Mouse (Mus musculus): ENCODE data around the gene Zfp870.
"Not testable (repeated sequence)": the region's sequence is repeated elsewhere in the genome, so short reads cannot be mapped to it uniquely, and the experiment has no call there.

Gene Zfp870

DNA sequence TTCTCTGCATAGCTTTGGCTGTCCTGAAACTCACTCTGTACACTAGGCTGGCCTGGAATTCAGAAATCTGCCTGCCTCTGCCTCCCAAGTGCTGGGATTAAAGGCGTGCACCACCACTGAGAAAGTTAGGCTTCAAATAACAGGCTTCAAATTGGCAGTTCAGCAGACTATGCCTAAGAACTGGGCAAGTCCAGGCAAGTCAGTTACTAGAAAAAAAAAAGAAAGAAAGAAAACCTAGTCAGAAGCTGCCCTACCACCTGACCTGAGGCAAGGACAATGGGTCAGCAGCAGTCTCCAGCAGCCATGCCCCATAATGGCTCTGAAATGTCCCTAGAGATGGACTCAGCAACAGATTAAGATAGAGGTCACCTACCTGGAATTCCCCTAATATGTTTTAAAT is 20.0 kb downstream of the Zfp870 start:
- no peak for DNase-seq (ENCODE audit: low read depth, low spot score)

DNA sequence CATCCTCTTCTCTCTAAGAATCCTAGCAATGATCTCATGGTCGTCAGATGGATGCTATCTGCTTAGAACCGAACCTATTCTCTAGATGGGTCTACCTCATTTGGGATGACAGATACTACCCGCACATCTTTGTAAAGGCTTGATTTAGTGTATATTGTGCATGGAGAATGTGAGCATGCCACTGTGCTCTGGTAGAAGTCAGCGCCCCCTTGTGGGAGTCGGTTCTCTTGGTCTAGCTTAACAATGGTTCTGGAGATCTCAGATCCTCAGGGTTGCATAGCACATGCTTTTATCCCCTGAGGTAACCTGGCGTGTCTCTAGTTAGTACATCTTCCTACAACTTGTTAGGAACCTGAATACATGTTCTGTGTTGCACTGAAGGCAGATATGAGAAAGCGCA is 24.2 kb downstream of the Zfp870 start:
- not testable (repeated sequence) for DNase-seq (ENCODE audit: low read depth, low spot score)

DNA sequence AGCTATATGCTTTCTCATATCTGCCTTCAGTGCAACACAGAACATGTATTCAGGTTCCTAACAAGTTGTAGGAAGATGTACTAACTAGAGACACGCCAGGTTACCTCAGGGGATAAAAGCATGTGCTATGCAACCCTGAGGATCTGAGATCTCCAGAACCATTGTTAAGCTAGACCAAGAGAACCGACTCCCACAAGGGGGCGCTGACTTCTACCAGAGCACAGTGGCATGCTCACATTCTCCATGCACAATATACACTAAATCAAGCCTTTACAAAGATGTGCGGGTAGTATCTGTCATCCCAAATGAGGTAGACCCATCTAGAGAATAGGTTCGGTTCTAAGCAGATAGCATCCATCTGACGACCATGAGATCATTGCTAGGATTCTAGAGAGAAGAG is 34.7 kb downstream of the Zfp870 start:
- DNase-seq (ENCODE audit: low read depth, low spot score) = not testable (repeated sequence)

DNA sequence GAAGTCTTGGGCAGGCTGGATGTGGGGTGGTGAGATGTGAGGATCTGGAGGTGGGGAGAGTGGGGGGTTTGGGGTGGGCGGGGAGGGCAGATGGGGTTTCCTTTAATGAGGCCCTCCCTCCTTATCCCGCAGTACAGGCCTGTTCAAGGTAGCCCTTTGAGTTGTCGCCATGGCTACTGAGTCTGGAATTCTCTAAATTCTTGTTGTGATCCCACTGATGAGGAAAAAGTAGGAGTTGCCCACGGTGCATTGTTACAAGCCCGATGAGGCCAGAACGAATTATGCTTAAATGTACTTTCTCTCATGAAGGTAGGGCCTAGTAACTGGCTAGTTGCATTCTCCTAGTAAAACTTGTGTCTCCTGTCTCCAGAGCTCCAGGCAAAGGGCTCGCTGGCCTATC is 39.9 kb downstream of the Zfp870 start:
- DNase-seq (ENCODE audit: low read depth, low spot score) = no peak

DNA sequence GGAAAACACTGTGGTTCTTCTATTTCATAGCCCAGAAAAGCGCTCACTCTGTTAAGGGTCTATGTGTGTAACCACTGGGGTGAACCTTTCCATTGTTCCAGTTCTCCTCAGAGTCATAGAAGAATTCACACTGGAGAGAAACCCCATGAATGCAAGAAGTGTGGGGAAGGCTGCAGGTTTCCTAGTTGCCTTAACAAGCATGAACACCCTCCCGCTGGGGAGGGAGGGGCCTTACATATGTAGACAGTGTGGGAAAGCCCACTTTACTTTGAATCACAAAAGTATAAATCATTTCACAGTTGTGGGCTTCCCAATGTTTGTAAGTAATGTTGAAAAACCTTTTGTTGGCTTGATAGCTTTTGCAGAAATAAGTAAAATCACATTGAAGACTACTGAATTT is 50.1 kb downstream of the Zfp870 start:
- no peak for DNase-seq (ENCODE audit: low read depth, low spot score)

DNA sequence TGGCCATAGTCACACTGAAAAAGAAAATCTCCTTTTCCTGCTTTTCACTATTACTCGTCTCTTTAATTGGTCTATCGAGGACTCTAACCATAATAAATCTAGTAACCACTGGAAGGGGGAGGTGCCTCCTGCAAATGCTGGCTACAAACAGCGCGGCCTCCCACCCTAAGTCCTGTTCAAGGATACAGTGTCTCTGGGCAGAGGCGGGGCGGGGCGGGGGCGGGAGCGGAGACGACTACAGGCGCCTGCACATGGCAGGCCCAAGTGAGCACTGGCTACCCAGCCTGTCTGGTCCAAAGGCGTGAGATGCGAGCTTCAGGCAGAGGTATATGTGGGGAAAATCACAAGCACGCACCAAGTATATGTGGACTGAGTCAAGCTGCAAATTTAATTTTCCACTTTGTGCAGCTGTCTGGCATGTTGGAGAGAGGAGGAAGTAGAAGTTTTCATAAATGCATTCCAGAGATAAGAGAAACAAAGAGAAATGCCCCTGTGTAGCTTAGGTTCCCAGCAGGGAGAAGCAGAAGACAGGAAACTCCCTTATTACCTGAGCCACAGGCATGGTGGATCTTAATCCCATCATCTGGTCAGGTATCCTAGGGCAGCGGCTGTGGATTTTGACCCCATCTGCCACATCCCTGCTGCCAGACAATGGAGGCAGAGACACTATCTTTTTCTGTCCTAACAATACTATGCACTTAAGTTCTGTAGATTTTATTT is 52.2 kb downstream of the Zfp870 start:
- no peak for DNase-seq (ENCODE audit: low read depth, low spot score)

DNA sequence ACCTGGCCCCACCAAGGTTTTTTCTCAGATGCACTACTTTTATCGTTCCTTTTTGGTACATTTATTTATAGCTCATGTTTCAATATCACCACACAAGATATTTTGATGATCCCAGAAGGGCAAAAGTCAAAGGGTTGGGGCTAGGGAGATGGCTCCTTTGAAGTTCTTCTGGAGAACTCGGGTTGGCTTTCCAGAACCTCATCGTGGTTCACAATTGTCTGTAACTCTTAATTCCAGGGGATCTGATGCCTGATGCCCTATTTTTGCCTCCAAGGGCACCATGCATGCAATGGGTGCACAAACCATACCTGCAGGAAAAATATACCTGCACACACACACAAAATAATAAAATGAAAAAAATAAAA is 61.0 kb downstream of the Zfp870 start:
- no peak for DNase-seq (ENCODE audit: low read depth, low spot score)

DNA sequence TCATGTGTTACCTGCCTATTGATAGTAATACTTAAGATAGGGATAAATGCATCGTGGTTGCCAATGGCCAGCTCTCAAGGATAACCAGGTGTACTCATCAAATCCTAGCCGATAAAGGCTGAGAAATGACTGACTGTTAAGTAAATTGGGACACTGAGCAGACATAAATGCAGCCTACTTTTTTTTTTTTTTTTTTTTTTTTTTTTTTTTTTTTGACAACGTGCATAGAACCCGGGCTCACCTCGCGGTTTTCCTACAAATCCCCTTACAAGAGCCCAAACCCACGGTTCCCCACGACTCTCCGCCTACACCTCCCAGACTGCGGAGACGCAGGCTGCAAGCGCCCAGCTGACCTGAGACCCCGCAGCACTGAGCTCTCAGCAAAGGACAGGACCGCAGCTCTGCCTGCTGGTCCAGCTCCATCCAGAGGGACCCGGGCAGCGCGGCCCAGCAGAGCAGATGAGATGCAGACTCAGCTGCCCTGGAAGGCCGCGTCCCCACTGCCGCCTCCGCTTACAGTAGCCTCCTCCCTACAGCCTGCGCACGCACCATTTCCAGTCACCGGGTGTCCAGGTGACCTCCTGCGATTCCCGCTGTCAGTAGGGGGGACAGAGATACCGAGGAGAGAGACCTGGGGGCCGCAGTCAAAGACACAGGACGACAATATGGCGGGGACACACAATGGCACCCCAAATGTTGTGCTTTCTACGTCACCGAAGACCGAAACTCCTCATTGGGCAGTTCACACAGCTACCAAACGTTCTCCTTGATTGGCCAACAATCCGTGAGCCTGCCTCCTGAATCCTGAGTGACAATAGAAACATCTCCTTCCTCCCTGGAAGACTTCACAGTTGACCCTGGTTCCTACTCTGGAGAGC is 61.7 kb downstream of the Zfp870 start, which contains the start of gene Zfp799:
Zfp799 (minus strand) TSS at position 722 of the 878 bp plus-strand sequence.
- DNase-seq (ENCODE audit: low read depth, low spot score) = peak; percentile 67

Measured in retina, adult 2 months (tissue).